Mouse (Mus musculus): ENCODE results near the gene Ccdc142. TPM values are rescaled to one million over a fixed set of nuclear protein-coding genes. Genes with fewer than 3 reads are reported as not detected.
A peak's percentile ranks its signal among the peaks of the same experiment; 100 is the strongest.

The Ccdc142 gene
- total RNA-seq (2021) = 1 to 10 TPM; 2.9 to 5.9 TPM
- 34.9 and 38.6 TPM in 2 replicates for polyA plus RNA-seq (2012; rRNA removed)
- long read RNA-seq, partial matches to known transcripts = 1 of 4 reads
- long read RNA-seq, other reads (novel, unspliced or antisense) = 2 of 4 reads

- peak; percentile 94 for DNase-seq
Observed at GRCm38 (mm10) chr6:83101316-83101687, at the start of gene Ccdc142, which contains the start of gene Gm42688. Ccdc142 (plus strand) TSS chr6:83101601. Gm42688 (plus strand) TSS chr6:83101617.

- peak; percentile 60 for DNase-seq
Observed at GRCm38 (mm10) chr6:83053136-83053960, 48.1 kb upstream of the Ccdc142 start.

- peak; percentile 98 for DNase-seq
Observed at GRCm38 (mm10) chr6:83054074-83054851, 47.1 kb upstream of the Ccdc142 start, which contains the start of gene Aup1. Aup1 (plus strand) TSS chr6:83054521.

- DNase-seq = no peak
Observed at GRCm38 (mm10) chr6:83054871-83055431, 46.5 kb upstream of the Ccdc142 start, which contains the start of gene Htra2. Htra2 (minus strand) TSS chr6:83055273.

GRCm38 (mm10) chr6:83057790-83058189 lies 43.6 kb upstream of the Ccdc142 start, which contains the start of gene Dqx1:
Dqx1 (plus strand) TSS chr6:83057844.
- no peak for DNase-seq

GRCm38 (mm10) chr6:83058725-83059124 lies 42.7 kb upstream of the Ccdc142 start:
- DNase-seq = no peak

- DNase-seq = no peak
Observed at GRCm38 (mm10) chr6:83065995-83066394, 35.4 kb upstream of the Ccdc142 start.

- no peak for DNase-seq
Observed at GRCm38 (mm10) chr6:83066441-83066840, 35.0 kb upstream of the Ccdc142 start.

- no peak for DNase-seq
Observed at GRCm38 (mm10) chr6:83068221-83068620, 33.2 kb upstream of the Ccdc142 start.

GRCm38 (mm10) chr6:83068706-83069487 lies 32.5 kb upstream of the Ccdc142 start:
- DNase-seq = no peak

GRCm38 (mm10) chr6:83069488-83070246 lies 31.7 kb upstream of the Ccdc142 start:
- DNase-seq = no peak

- DNase-seq = no peak
Observed at GRCm38 (mm10) chr6:83070247-83070310, 31.3 kb upstream of the Ccdc142 start, which contains the start of gene Tlx2. Tlx2 (minus strand) TSS chr6:83070293.

- DNase-seq = peak; percentile 54
Observed at GRCm38 (mm10) chr6:83070311-83071219, 30.8 kb upstream of the Ccdc142 start.

- DNase-seq = peak; percentile 52
Observed at GRCm38 (mm10) chr6:83071220-83071619, 30.2 kb upstream of the Ccdc142 start.

GRCm38 (mm10) chr6:83074979-83075378 lies 26.4 kb upstream of the Ccdc142 start:
- no peak for DNase-seq

GRCm38 (mm10) chr6:83077630-83078323 lies 23.6 kb upstream of the Ccdc142 start, which contains the start of gene Pcgf1:
Pcgf1 (plus strand) TSS chr6:83077869.
- peak; percentile 77 for DNase-seq

GRCm38 (mm10) chr6:83078324-83078858 lies 23.0 kb upstream of the Ccdc142 start:
- DNase-seq = peak; percentile 99

- DNase-seq = peak; percentile 1
Observed at GRCm38 (mm10) chr6:83080210-83080609, 21.2 kb upstream of the Ccdc142 start.

GRCm38 (mm10) chr6:83083497-83083896 lies 17.9 kb upstream of the Ccdc142 start:
- DNase-seq = no peak
